Mouse (Mus musculus) kidney, embryonic 14.5 days (tissue): ENCODE measurements at regions not wholly inside any gene's neighbourhood (a gene's known extent, or its start where the extent isn't known, plus 50 kb on each side); places are given as distances from the start of the nearest gene placed in this dataset. TPM values are rescaled to one million over a fixed set of nuclear protein-coding genes. Genes with fewer than 3 reads are reported as not detected.

ENCODE experiments used
- ATAC-seq: fragments of 200-750 bp; cut with Nextera tagmentation; 2 replicates; pipeline ENCODE4 v1.8.0; 2017; ENCODE audit warnings: moderate number of reproducible peaks, mild to moderate bottlenecking, moderate TSS enrichment, moderate library complexity; ENCODE audit not compliant: low FRiP score, low TSS enrichment
- H3K27ac ChIP-seq: fragments of 300-500 bp; sonication (generic); 2 replicates; pipeline ENCODE4 v1.5.1; 2014; ENCODE audit warnings: low read depth, mild to moderate bottlenecking, low read length, moderate library complexity, mixed read lengths
- H3K27me3 ChIP-seq: fragments of 300-500 bp; sonication (generic); 2 replicates; pipeline ENCODE4 v1.6.1; 2014; ENCODE audit warnings: mild to moderate bottlenecking, low read length; ENCODE audit not compliant: control insufficient read depth, insufficient read depth
- H3K36me3 ChIP-seq: fragments of 300-500 bp; sonication (generic); 2 replicates; pipeline ENCODE4 v1.6.1; 2014; ENCODE audit warnings: low read length, mixed read lengths; ENCODE audit not compliant: control insufficient read depth, insufficient read depth
- H3K4me1 ChIP-seq: fragments of 300-500 bp; sonication (generic); 2 replicates; pipeline ENCODE4 v1.6.1; 2014; ENCODE audit warnings: low read length, mixed read lengths; ENCODE audit not compliant: control insufficient read depth, insufficient read depth
- H3K4me2 ChIP-seq: fragments of 300-500 bp; sonication (generic); replicated peaks from 2 replicates; pipeline ENCODE4 v1.6.1; 2014; ENCODE audit warnings: low read depth, mild to moderate bottlenecking, low read length
- H3K4me3 ChIP-seq: fragments of 300-500 bp; sonication (generic); 2 replicates; pipeline ENCODE4 v1.5.1; 2014; ENCODE audit warnings: mild to moderate bottlenecking, low read length
- H3K9ac ChIP-seq: fragments of 300-500 bp; sonication (generic); 2 replicates; pipeline ENCODE4 v1.6.1; 2014; ENCODE audit warnings: low read depth, mild to moderate bottlenecking, low read length, moderate library complexity
- H3K9me3 ChIP-seq: fragments of 300-500 bp; sonication (generic); 2 replicates; pipeline ENCODE4 v1.6.1; 2016; ENCODE audit warnings: low read length; ENCODE audit not compliant: control insufficient read depth
- WGBS: fragments of 180-500 bp; shearing (Covaris S2); extraction: QIAGEN DNeasy Blood & Tissue Kit; methylation state at CpG from one replicate; pipeline ENCODE4 v1.1.7; 2014; 5-methylcytosine and 5-hydroxymethylcytosine counted together
- microRNA-seq: library from miRNA; unstranded; fragments of <30 nt; microRNA quantifications from one replicate; pipeline ENCODE4, GENCODE M21; 2016

DNA sequence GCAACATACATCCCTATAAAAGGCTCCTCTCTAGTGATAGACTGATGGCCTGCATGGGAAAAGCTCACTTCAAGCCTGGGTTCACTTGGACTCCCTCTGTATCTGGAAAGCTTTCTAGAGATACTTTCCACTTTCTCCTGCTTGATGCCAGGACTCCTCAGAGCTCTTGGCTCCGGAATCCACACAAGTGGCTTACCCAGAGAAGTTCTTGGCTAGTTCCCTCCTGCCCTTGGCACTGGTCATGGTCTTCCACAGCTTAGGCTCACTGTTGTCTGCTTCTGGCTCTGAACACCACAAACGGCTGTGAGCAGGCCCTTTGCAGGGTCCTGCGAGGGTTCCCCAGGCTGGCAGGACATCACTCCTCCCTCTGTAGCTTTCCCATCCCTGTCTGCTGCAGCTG, 54.1 kb upstream of the Adgra1 start:
- Histone ChIP-seq H3K27ac (no peak overlapping the region), H3K9ac (no peak overlapping the region), H3K4me1 (no peaks in the 10 kb centered on the region), H3K4me2 (no peak overlapping the region), H3K9me3 (no peaks in the 10 kb centered on the region), H3K27me3 (no peaks in the 10 kb centered on the region), H3K4me3 (no peak overlapping the region), H3K36me3 (no peaks in the 10 kb centered on the region)
- 86% methylated on average over 3 of the region's 3 CpGs for WGBS
- no peak for ATAC-seq

DNA sequence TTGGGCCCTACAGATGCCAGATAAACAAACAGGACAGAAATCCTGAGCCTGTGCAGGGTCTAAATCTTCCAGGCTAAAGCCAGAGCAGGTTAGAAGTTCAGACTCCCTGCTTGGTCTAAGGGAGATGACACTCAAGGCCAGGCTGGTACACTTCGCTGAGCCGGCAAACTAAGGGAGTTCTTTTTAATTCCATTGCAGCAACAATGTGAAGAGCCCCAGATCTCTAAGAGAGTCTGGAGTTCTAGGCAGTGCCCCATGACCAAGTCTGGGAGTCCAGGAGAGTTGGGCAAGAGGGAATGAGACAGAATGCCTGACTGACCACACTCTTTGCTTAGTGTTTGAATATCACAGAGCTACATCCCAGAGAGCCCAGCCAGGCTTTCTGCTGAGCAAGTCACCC, 52.5 kb upstream of the Adgra1 start:
- H3K27me3 ChIP-seq = no peaks in the 10 kb centered on the region
- 72% methylated on average over 2 of the region's 2 CpGs for WGBS
- no peaks in the 10 kb centered on the region for H3K36me3 ChIP-seq
- H3K9me3 ChIP-seq = no peaks in the 10 kb centered on the region
- H3K9ac ChIP-seq = no peak overlapping the region
- no peaks in the 10 kb centered on the region for H3K4me1 ChIP-seq
- H3K4me3 ChIP-seq = no peak overlapping the region
- ATAC-seq = no peak
- H3K27ac ChIP-seq = no peak overlapping the region
- no peak overlapping the region for H3K4me2 ChIP-seq

Small RNA genes lying in the stretch of these regions (microRNA-seq; reads per million reads assigned to microRNA genes)
- gene Mir6401 = not detected
